Mouse (Mus musculus): Measurements from ENCODE around the gene Sp7. TPM values are rescaled to one million over a fixed set of nuclear protein-coding genes. Genes with fewer than 3 reads are reported as not detected.

The Sp7 gene
- 0.64 and 0.82 TPM in 2 replicates for polyA plus RNA-seq (2014; fragmentation: Nextera tagmentation; extraction: Ambion mirVana)

GRCm38 (mm10) chr15:102366733-102367344 lies at the start of gene Sp7:
Gene Sp7 (minus strand): TSS chr15:102367182.
- Histone ChIP-seq H3K4me3 (replicated peaks; ENCODE audit: low read length) (peak within 1 kb of the TSS; percentile 27), H3K27me3 (ENCODE audit: control insufficient read depth, insufficient read depth, low read length) (peaks cover 4% of the 10 kb centered on the region; the same call in 1 of the 2 replicates), H3K9me3 (ENCODE audit: control insufficient read depth, low read length) (no peaks in the 10 kb centered on the region), H3K4me2 (replicated peaks) (peak within 1 kb of the TSS; percentile 53), H3K9ac (peak within 1 kb of the TSS; percentile 54), H3K27ac (peak within 1 kb of the TSS; percentile 20; the same call in 1 of the 2 replicates), H3K36me3 (replicated peaks; ENCODE audit: control insufficient read depth, insufficient read depth) (no peaks in the 10 kb centered on the region), H3K4me1 (replicated peaks; ENCODE audit: control insufficient read depth, insufficient read depth, low read length) (peaks cover 7% of the 10 kb centered on the region; the same call in 1 of the 2 replicates)
- peak; percentile 38 for DNase-seq (ENCODE audit: low spot score)
- 0 out of 2 replicates have a peak, but pooled peaks have one; percentile 43 for ATAC-seq (ENCODE audit: low FRiP score)
- WGBS: 4% methylated on average over 15 of the region's 15 CpGs

GRCm38 (mm10) chr15:102413687-102414086 lies 46.7 kb upstream of the Sp7 start:
- Histone ChIP-seq H3K4me3 (replicated peaks; ENCODE audit: low read length) (no peak overlapping the region), H3K9me3 (ENCODE audit: control insufficient read depth, low read length) (no peaks in the 10 kb centered on the region), H3K36me3 (replicated peaks; ENCODE audit: control insufficient read depth, insufficient read depth) (peaks cover 63% of the 10 kb centered on the region), H3K4me2 (replicated peaks) (no peak overlapping the region), H3K4me1 (replicated peaks; ENCODE audit: control insufficient read depth, insufficient read depth, low read length) (peaks cover 24% of the 10 kb centered on the region), H3K27me3 (ENCODE audit: control insufficient read depth, insufficient read depth, low read length) (no peaks in the 10 kb centered on the region), H3K27ac (no peak overlapping the region), H3K9ac (no peak overlapping the region)
- ATAC-seq (ENCODE audit: low FRiP score): no peak
- no peak for DNase-seq (ENCODE audit: low spot score)

GRCm38 (mm10) chr15:102411077-102411476 lies 44.1 kb upstream of the Sp7 start:
- no peak overlapping the region for H3K9ac ChIP-seq
- H3K27me3 ChIP-seq (ENCODE audit: control insufficient read depth, insufficient read depth, low read length): no peaks in the 10 kb centered on the region
- H3K36me3 ChIP-seq (replicated peaks; ENCODE audit: control insufficient read depth, insufficient read depth): peaks cover 65% of the 10 kb centered on the region
- ATAC-seq (ENCODE audit: low FRiP score) (no peak), DNase-seq (ENCODE audit: low spot score) (no peak)
- peak overlapping the region; percentile 25 for H3K4me2 ChIP-seq (replicated peaks)
- H3K4me1 ChIP-seq (replicated peaks; ENCODE audit: control insufficient read depth, insufficient read depth, low read length): peaks cover 36% of the 10 kb centered on the region
- no peaks in the 10 kb centered on the region for H3K9me3 ChIP-seq (ENCODE audit: control insufficient read depth, low read length)
- H3K27ac ChIP-seq: no peak overlapping the region
- 100% methylated on average over 1 of the region's 1 CpGs for WGBS
- H3K4me3 ChIP-seq (replicated peaks; ENCODE audit: low read length): no peak overlapping the region

- Histone ChIP-seq H3K36me3 (replicated peaks; ENCODE audit: control insufficient read depth, insufficient read depth) (peaks cover 59% of the 10 kb centered on the region), H3K4me2 (replicated peaks) (peak overlapping the region; percentile 9; the same call in 1 of the 2 replicates), H3K9ac (no peak overlapping the region), H3K27me3 (ENCODE audit: control insufficient read depth, insufficient read depth, low read length) (no peaks in the 10 kb centered on the region), H3K9me3 (ENCODE audit: control insufficient read depth, low read length) (no peaks in the 10 kb centered on the region), H3K27ac (no peak overlapping the region), H3K4me1 (replicated peaks; ENCODE audit: control insufficient read depth, insufficient read depth, low read length) (peaks cover 40% of the 10 kb centered on the region), H3K4me3 (replicated peaks; ENCODE audit: low read length) (no peak overlapping the region)
- ATAC-seq (ENCODE audit: low FRiP score) (no peak), DNase-seq (ENCODE audit: low spot score) (no peak)
- WGBS: 97% methylated on average over 3 of the region's 3 CpGs
Observed at GRCm38 (mm10) chr15:102409286-102409685, 42.3 kb upstream of the Sp7 start.

- H3K9ac ChIP-seq: no peak overlapping the region
- H3K4me1 ChIP-seq (replicated peaks; ENCODE audit: control insufficient read depth, insufficient read depth, low read length): peaks cover 40% of the 10 kb centered on the region
- H3K27ac ChIP-seq: no peak overlapping the region
- WGBS: 75% methylated on average over 2 of the region's 2 CpGs
- ATAC-seq (ENCODE audit: low FRiP score) (no peak), DNase-seq (ENCODE audit: low spot score) (no peak)
- no peaks in the 10 kb centered on the region for H3K27me3 ChIP-seq (ENCODE audit: control insufficient read depth, insufficient read depth, low read length)
- H3K9me3 ChIP-seq (ENCODE audit: control insufficient read depth, low read length): no peaks in the 10 kb centered on the region
- H3K4me3 ChIP-seq (replicated peaks; ENCODE audit: low read length): no peak overlapping the region
- no peak overlapping the region for H3K4me2 ChIP-seq (replicated peaks)
- H3K36me3 ChIP-seq (replicated peaks; ENCODE audit: control insufficient read depth, insufficient read depth): peaks cover 52% of the 10 kb centered on the region
Observed at GRCm38 (mm10) chr15:102408558-102409130, 41.7 kb upstream of the Sp7 start.

- H3K4me3 ChIP-seq (replicated peaks; ENCODE audit: low read length): no peak overlapping the region
- no peak for DNase-seq (ENCODE audit: low spot score)
- H3K4me2 ChIP-seq (replicated peaks): peak overlapping the region; percentile 60
- H3K36me3 ChIP-seq (replicated peaks; ENCODE audit: control insufficient read depth, insufficient read depth): peaks cover 45% of the 10 kb centered on the region
- no peak overlapping the region for H3K27ac ChIP-seq
- WGBS: 93% methylated on average over 10 of the region's 10 CpGs
- H3K9me3 ChIP-seq (ENCODE audit: control insufficient read depth, low read length): no peaks in the 10 kb centered on the region
- peak overlapping the region; percentile 85; the same call in 1 of the 2 replicates for H3K9ac ChIP-seq
- H3K4me1 ChIP-seq (replicated peaks; ENCODE audit: control insufficient read depth, insufficient read depth, low read length): peaks cover 40% of the 10 kb centered on the region
- no peak for ATAC-seq (ENCODE audit: low FRiP score)
- H3K27me3 ChIP-seq (ENCODE audit: control insufficient read depth, insufficient read depth, low read length): no peaks in the 10 kb centered on the region
Observed at GRCm38 (mm10) chr15:102407681-102408557, 40.9 kb upstream of the Sp7 start.

- H3K4me2 ChIP-seq (replicated peaks): peak overlapping the region; percentile 60
- DNase-seq (ENCODE audit: low spot score) (no peak), ATAC-seq (ENCODE audit: low FRiP score) (no peak)
- H3K9ac ChIP-seq: peak overlapping the region; percentile 85
- WGBS: 19% methylated on average over 3 of the region's 3 CpGs
- H3K27me3 ChIP-seq (ENCODE audit: control insufficient read depth, insufficient read depth, low read length): no peaks in the 10 kb centered on the region
- peak overlapping the region; percentile 94 for H3K27ac ChIP-seq
- H3K4me3 ChIP-seq (replicated peaks; ENCODE audit: low read length): peak overlapping the region; percentile 86
- peaks cover 40% of the 10 kb centered on the region for H3K36me3 ChIP-seq (replicated peaks; ENCODE audit: control insufficient read depth, insufficient read depth)
- no peaks in the 10 kb centered on the region for H3K9me3 ChIP-seq (ENCODE audit: control insufficient read depth, low read length)
- H3K4me1 ChIP-seq (replicated peaks; ENCODE audit: control insufficient read depth, insufficient read depth, low read length): peaks cover 40% of the 10 kb centered on the region
Observed at GRCm38 (mm10) chr15:102406912-102407580, 40.1 kb upstream of the Sp7 start.

GRCm38 (mm10) chr15:102406196-102406911 lies 39.4 kb upstream of the Sp7 start:
- under 1% methylated on average over 33 of the region's 69 CpGs for WGBS
- Histone ChIP-seq H3K4me3 (replicated peaks; ENCODE audit: low read length) (peak overlapping the region; percentile 86), H3K9me3 (ENCODE audit: control insufficient read depth, low read length) (no peaks in the 10 kb centered on the region), H3K36me3 (replicated peaks; ENCODE audit: control insufficient read depth, insufficient read depth) (peaks cover 36% of the 10 kb centered on the region), H3K4me2 (replicated peaks) (peak overlapping the region; percentile 60), H3K27ac (peak overlapping the region; percentile 94), H3K27me3 (ENCODE audit: control insufficient read depth, insufficient read depth, low read length) (no peaks in the 10 kb centered on the region), H3K4me1 (replicated peaks; ENCODE audit: control insufficient read depth, insufficient read depth, low read length) (peaks cover 40% of the 10 kb centered on the region), H3K9ac (peak overlapping the region; percentile 85)
- DNase-seq (ENCODE audit: low spot score) (peak; percentile 45), ATAC-seq (ENCODE audit: low FRiP score) (no peak)
